Mouse (Mus musculus) hematopoietic stem cell, adult 5-6 weeks (primary cell): ENCODE results near the gene Sel1l. TPM values are rescaled to one million over a fixed set of nuclear protein-coding genes. Genes with fewer than 3 reads are reported as not detected.
"Not testable (repeated sequence)": the region's sequence is repeated elsewhere in the genome, so short reads cannot be mapped to it uniquely, and the experiment has no call there.

Experiments used
- ATAC-seq, 2 experiments: fragments of 125-278 bp in 1 of 2; replicated peaks in 1 of 2; 2 replicates each; pipeline ENCODE4 v1.8.0; 2016 to 2017; ENCODE audit warnings: inconsistent platforms in 2 of 2, mild to moderate bottlenecking in 2 of 2, moderate number of reproducible peaks in 2 of 2, low read depth in 1 of 2, moderate TSS enrichment in 1 of 2; ENCODE audit not compliant: low FRiP score in 2 of 2, poor library complexity in 2 of 2, severe bottlenecking in 2 of 2, insufficient read depth in 1 of 2, low TSS enrichment in 1 of 2
- total RNA-seq: library from RNA; stranded (forward); fragments of 172-1452, 232-1000 nt; gene quantifications from 2 replicates; pipeline ENCODE4 v1.2.3, GENCODE M21; 2017

Sel1l gene
- total RNA-seq, 1 experiment from 2014 or later = 98.3 TPM

DNA sequence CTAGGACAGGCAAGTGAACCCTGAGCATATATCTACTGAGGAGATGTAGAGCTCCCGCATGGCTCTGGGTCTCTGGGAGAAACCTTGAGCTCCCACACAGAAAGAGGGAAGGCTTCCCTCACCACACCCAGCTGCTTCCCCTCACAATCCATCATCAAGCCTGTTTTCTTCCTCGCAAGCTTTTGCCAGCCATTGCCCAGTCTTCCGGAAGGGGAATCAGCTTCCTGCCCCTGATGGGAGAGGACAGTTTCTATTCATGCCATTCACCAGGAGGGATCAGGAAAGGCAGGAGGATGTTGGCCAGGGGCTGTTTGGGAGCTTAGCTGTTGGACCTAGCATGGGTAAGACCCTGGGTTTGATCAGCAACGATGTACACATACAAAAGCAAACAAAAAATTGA, 52.2 kb downstream of the Sel1l start:
- ATAC-seq = no peak

DNA sequence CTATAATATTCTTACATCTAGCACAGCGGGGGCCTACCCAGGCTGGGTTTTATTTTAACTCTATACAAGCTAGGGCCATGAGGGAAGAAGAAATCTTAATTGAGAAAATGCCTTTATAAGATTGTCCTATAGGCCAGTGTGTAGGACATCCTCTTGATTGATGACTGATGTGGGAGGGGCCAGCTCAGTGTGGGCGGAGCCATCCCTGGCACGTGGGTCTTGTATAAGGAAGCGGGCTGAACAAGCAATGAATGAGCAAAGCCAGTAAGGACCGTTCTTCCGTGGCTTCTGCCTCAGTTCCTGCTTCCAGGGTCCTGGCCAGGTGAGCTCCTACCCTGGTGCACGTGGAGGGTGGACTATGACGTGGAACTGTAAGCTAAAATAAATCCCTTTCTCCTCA, 55.7 kb downstream of the Sel1l start:
- ATAC-seq = no peak

DNA sequence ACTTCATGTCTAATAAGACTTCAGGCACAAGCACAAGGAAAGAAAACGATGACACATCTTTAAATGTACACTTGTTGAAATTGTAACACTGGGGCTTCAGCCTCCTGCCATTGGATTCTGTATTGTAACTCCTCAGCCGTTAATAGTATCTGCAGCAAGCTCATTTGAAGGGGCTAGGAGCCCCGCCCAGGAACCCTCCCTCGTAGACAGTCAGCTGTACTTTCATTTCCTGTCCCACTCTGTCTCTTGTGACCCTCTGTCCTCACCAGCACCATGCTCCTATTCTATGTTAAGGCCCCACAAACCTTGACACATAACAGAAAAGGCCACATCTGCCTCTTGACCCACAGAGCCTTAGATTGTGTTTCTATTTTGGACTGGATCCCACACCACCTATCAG, 57.1 kb downstream of the Sel1l start:
- ATAC-seq = no peak

DNA sequence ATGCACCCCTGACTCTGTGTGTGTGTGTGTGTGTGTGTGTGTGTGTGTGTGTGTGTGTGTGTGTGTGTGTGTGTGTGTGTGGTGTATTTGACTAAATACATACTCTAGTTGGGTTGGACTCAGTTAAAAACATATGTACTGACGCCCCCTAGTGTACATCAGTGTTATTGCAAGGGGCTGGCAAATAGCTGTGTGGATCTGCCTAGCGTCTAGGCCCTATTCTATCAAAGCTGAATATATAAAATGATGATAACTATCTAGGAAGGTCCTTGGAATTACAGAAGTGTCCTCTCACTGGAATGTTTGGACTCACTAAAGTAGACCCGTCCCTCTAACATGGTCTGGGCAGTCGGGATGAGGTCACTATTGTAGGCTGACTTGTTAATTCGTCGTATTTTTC, 59.2 kb downstream of the Sel1l start:
- peak; percentile 67 to 74; a peak in 3 of 4 replicates for ATAC-seq

DNA sequence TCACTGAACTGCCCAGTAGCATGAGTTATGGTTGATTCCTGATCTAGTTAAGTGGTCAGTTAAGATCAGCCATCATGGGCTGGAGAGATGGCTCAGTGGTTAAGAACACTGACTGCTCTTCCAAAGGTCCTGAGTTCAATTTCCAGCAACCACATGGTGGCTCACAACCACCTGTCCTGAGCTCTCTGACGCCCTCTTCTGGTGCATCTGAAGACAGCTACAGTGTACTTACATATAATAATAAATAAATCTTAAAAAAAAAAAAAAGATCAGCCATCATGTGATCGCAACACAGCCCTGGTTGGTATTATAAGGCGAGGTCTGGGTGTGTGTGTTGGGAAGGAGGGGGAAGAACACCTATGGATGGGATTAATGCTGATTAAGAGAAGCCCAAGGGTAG, 60.5 kb downstream of the Sel1l start:
- ATAC-seq = not testable (repeated sequence)

DNA sequence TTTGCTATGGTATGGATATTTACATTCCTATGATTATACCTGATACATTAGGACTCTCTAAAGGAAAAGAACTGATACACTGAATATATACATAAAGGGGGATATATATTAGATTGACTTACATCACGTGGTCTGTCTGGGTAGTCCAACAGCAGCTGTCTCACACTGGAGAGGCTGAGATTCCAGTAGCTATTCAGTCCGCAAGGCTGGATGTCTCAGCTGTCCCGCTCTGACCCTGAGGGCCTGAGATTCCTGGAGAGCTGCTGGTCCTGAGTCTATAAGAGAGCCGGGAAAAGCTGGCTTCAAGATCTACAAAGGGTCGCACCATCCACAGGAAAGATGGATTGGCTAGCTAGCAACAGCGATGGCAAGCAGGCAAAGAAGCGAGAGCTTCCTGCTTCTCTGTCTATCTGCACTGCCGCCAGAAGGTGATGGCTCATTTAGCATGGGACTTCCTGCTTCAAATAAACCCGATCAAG, 61.0 kb downstream of the Sel1l start, which contains the start of gene Ston2:
TSS of gene Ston2 (minus strand) at position 429 of the 479 bp plus-strand sequence.
- no peak for ATAC-seq

DNA sequence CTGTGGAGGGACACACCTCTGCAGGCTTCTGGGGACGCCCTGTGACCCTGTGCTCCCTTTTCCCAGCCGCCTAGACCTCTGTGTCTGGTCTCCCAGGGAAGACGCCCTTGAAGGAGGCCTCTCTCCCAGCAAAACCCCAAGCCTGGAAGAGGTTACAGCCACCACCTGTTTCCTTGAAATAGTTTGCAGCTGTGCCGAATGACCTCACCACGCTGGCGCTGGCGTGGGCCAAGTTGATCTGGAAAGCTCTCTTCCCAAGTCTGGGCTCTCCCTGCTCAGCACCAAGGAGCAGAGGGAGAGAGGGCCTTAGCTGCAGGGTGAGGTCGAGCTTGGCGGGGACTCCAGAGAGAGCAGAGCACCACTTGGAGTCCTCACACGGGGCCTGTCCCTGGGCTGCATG, 62.6 kb downstream of the Sel1l start:
- no peak for ATAC-seq

DNA sequence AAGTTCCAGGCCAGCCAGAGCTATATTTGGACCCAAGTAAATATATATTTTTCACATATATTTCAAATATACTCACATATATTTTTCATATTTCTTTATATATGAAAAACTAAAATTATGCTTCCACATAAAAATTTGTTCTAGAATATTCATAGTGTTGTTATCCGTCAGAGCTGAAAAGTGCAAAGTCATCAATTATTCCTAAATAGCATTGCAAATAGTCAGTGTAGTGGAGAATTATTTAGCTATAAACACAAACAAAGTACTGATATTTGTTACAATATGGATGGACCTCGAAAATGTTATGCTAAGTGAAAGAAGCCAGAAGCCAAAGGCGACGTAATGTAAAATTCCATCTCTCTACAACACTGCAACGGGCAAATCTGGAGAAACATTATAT, 67.5 kb downstream of the Sel1l start:
- no peak for ATAC-seq

DNA sequence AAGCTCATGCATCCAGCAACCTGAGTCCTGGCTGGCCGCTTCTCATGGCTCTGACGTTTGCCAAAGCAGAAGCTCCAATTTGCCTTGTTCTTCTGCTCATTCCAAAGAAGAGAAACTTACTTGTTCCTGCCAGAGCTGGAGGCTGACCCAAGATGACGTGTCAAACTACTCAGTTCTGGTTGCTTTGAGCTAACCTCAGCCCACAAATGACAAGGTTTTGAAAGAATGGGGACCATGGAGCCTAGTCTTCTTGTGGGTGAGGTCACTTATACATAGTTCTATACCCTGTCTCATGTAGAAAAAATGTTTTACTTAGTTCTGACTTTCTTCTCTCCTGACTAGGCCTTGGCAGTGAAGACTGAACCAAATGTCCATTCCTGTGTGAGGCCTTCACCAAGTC, 68.4 kb downstream of the Sel1l start:
- no peak for ATAC-seq

DNA sequence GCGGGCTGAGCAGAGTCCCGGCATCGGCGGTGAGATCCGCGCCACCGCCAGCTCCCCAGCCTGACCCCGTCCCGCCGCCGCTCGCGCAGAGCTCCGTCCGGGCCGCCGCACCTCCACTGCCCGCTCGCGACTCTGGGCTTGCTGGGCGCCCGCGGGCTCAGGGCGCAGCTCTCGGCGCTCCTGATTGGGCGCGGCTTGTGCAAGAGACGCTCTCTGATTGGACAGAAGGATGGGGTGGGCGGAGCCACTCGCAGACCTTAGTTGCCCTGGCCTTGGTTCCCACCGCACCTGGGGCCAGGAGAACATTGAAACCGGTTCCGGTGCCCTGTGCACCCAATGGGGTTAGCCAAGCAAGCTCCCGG, 70.0 kb downstream of the Sel1l start:
- ATAC-seq = peak; percentile 92 to 97

DNA sequence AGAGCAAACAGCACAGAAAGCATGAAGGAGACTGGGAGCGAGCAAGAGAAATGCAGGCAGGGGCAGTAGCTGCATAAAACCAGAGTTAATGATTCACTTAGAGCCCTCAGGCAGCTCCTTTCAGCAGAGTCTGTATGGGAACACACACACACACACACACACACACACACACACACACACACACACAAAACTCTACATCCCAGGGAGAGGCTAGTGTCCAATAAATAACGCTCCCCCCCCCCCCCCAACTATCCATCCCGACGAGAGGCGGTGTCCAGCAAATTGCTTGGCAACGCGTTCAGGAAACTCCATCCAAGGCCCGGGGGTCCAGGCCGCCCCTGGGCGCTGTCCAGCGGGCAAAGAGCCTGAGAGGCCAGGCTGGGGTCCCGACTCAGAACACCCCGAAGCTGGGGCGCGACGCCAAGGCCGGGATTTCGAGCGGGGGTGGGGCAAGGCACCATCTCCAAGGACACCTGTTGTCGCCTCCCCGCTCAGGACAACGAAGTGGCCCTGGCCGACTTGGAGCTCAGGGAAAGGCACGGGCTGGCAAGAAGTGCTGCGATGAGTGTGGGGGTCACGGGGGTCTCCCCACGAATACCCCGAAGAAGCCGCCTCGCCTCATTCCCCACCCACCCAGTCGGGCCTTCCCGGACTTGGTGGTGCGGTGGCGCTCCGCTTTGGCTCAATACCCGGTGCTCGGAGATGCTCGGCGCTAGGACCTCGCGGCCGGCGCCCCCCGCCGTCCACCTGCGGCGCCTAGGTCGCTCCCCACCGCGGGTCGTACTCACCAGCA, 70.5 kb downstream of the Sel1l start:
- peak in 1 of 2 experiments; percentile 4; a peak in 1 of 4 replicates for ATAC-seq

DNA sequence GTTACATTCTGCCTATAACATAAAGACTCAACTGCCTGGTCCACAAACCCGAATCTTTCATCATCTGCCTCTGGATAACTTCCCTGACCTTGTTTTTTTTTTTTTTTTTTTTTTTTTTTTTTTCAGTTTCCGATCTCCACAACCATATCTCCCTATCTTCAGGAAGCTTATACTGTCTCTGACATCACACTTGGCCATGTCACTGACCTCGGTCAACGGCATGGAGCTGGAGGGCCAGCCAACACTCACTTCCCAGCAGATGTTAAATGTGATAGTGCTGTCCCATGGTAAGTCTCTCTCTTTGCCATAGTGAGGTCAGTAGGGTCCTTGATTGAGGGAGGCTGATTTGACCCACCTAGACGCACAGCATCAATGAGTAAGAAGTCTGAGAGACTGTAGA, 72.6 kb downstream of the Sel1l start:
- no peak for ATAC-seq

DNA sequence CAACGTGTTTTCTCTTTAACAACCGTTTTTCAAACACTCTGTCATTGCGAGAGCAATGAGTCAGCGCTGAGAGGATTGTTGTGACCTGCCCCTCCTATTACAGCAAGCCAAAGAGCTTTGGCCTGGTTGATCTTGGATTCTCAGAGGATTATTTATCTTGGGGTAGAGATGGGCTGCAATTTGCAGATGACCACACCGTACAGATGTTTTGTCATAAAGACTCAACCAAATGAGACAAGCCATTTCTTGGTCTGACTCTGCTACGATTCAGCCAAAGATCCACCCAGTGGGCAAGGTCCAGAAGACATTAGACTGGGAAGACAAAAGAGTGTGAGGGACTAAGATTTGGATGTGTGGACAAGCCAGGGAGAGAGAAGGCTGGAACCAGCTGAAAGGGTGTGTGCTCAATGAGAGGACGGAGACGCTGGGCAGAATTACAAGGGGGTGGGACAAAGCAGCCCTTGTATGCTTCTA, 74.1 kb downstream of the Sel1l start:
- ATAC-seq = no peak

DNA sequence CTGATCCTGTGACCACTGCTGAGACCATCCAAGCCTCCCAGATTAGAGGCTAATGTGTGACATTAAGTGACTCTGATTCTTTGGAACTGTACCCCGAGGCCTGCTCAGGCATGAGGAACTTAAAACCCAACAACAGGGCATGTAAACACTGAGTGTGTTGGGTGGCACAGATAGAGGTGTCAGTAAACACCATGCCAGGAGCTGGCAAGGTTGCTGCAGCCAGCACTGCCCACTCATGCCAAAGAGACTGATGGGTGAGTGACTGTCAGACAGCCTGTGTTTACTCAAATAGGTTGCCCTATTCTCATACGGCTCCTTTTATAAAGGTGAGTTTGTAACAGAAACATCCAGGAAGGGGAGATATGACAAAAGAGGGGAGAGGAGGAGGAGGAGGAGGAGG, 80.1 kb downstream of the Sel1l start:
- no peak for ATAC-seq

DNA sequence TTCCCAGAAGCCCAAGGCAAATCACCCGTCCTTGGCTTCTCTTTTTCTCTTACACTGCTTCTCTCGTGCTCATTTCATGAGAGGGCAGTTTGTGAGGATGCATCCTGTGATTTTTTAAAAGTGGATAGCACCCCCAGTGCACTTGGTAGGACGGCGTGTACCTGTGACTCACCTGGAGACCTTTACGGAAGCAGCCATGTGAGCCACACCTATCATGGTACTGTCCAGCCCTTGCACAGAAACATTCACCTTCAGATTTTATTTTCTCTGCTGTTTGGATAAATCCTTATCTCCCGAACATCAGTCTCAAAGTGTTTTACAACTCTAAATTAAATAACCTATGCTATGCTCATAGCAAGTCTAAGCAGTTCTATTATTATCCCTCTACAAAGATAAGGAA, 80.8 kb downstream of the Sel1l start:
- no peak for ATAC-seq

DNA sequence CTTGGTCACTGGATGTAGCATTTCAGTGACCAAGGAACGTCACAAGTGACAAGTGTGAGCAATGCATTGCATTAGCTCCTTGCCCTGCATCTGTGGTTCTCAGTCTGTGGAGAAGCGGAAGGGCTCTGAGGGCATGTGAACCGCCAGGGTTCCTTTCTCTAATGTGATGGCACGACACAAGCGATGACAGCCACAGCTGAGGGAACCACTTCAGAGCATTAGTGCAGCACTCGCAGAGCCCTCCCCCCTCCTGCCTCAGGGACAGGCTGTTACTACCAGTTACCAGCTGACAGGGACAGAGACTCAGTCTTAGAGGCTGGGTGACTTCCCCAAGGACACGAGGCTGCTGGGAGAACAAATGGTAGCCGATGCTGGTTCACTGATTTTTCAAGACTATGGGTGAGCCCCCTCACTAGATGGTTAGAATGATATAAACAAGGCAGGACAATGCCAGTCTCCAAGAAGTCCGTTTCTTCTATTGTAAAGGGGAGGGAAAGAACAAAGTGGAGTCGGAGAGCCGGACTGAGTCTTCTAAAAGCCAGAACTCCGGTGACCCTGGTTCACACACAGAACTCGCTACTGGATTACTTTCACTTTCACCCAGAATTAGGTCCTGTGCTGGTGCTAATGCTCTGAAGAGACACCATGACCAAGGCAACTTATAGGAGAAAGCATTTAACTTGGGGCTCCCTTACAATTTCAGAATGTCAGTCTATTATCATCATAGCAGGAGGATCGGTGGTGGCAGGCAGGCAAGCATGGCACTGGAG, 82.4 kb downstream of the Sel1l start:
- ATAC-seq = peak; percentile 87 to 91

DNA sequence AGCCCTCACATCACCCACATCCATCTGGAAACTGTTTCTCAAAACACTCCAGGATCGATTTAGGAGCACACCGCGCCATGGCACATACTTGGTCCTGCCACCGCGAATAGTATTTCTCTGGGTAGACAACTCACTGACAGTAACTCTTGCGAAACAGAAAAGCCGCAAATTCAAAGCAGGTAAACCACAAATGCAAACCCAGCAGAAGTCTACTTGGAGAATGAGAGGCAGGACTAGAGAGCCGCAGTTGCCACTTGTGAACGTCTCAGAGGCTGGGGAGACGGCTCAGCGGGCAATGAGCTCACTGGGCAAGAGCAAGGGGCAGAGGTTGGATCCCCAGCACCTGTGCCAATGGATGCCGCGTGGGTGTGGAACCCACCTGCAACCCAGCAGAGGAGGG, 83.5 kb downstream of the Sel1l start:
- peak; percentile 54 to 63 for ATAC-seq

DNA sequence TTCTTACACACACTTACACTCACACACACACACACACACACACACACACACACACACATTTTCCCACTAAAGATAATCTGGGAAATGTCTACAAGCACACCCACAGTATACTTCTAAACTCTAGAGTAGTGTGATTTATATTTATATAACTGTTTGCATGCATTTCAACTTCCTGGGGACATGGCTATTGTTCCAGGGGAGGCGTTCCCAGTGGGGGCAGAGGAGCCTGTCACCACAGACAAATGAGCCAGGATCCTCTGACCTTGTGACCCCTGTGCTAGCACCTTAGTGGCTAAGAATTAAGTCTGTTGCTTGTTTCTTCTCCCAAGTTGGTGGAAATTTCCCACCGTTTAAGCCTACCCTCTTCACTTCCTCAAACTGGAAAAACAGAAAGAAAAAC, 83.9 kb downstream of the Sel1l start:
- peak; percentile 5 to 14; a peak in 1 of 4 replicates for ATAC-seq
